Mouse (Mus musculus) hindbrain, embryonic 11.5 days (tissue): ENCODE measurements around the gene Nhlrc2. TPM values are rescaled to one million over a fixed set of nuclear protein-coding genes. Genes with fewer than 3 reads are reported as not detected.
"Not testable (repeated sequence)": the region's sequence is repeated elsewhere in the genome, so short reads cannot be mapped to it uniquely, and the experiment has no call there.

ENCODE experiments used
- ATAC-seq: fragments of 200-750 bp; cut with Nextera tagmentation; 2 replicates; pipeline ENCODE4 v1.8.0; 2017; ENCODE audit warnings: mild to moderate bottlenecking, moderate TSS enrichment, moderate library complexity; ENCODE audit not compliant: low FRiP score
- DNase-seq: peaks from one replicate; pipeline ENCODE4 v3.0.0-alpha.2; 2015; ENCODE audit warnings: low spot score
- H3K27ac ChIP-seq: fragments of 300-500 bp; sonication (generic); 2 replicates; pipeline ENCODE4 v1.5.1; 2014; ENCODE audit warnings: mild to moderate bottlenecking, low read depth, low read length
- H3K27me3 ChIP-seq: fragments of 300-500 bp; sonication (generic); 2 replicates; pipeline ENCODE4 v1.6.1; 2014; ENCODE audit warnings: mild to moderate bottlenecking, low read length, moderate library complexity, mixed read lengths; ENCODE audit not compliant: control insufficient read depth, insufficient read depth
- H3K36me3 ChIP-seq: fragments of 300-500 bp; sonication (generic); 2 replicates; pipeline ENCODE4 v1.6.1; 2014; ENCODE audit warnings: mild to moderate bottlenecking, low read length, moderate library complexity, mixed read lengths; ENCODE audit not compliant: control insufficient read depth, insufficient read depth
- H3K4me1 ChIP-seq: fragments of 300-500 bp; sonication (generic); replicated peaks from 2 replicates; pipeline ENCODE4 v1.6.1; 2014; ENCODE audit warnings: low read length, mixed read lengths; ENCODE audit not compliant: control insufficient read depth, insufficient read depth
- H3K4me2 ChIP-seq: fragments of 300-500 bp; sonication (generic); replicated peaks from 2 replicates; pipeline ENCODE4 v1.6.1; 2014; ENCODE audit warnings: mild to moderate bottlenecking, low read depth, low read length
- H3K4me3 ChIP-seq: fragments of 300-500 bp; sonication (generic); 2 replicates; pipeline ENCODE4 v1.5.1; 2014; ENCODE audit warnings: low read depth, low read length
- H3K9ac ChIP-seq: fragments of 300-500 bp; sonication (generic); 2 replicates; pipeline ENCODE4 v1.6.1; 2014; ENCODE audit warnings: low read depth, low read length
- H3K9me3 ChIP-seq: fragments of 300-500 bp; sonication (generic); 2 replicates; pipeline ENCODE4 v1.6.1; 2016; ENCODE audit warnings: low read length; ENCODE audit not compliant: control insufficient read depth
- WGBS: fragments of 180-500 bp; shearing (Covaris S2); extraction: QIAGEN DNeasy Blood & Tissue Kit; methylation state at CpG from one replicate; pipeline ENCODE4 v1.1.7; 2014; 5-methylcytosine and 5-hydroxymethylcytosine counted together
- polyA plus RNA-seq: library from polyadenylated mRNA; unstranded; fragments of >200 nt; fragmentation: Nextera tagmentation; extraction: Ambion mirVana; gene quantifications from 2 replicates; pipeline ENCODE4 v1.2.1, GENCODE M21; 2014

The Nhlrc2 gene
- polyA plus RNA-seq, result 12.9 and 14.4 TPM in 2 replicates

- Histone ChIP-seq H3K27me3 (no peaks in the 10 kb centered on the region), H3K4me2 (peak within 1 kb of the TSS; percentile 64), H3K9ac (peak within 1 kb of the TSS; percentile 95), H3K4me3 (peak within 1 kb of the TSS; percentile 78), H3K27ac (peak within 1 kb of the TSS; percentile 89), H3K36me3 (0 out of 2 replicates have a peak, but pooled peaks cover 5% of the 10 kb centered on the region), H3K9me3 (no peaks in the 10 kb centered on the region), H3K4me1 (peaks cover 3% of the 10 kb centered on the region)
- ATAC-seq (peak; percentile 89), DNase-seq (peak; percentile 89)
- WGBS, result under 1% methylated on average over 65 of the region's 69 CpGs
Measured at GRCm38 (mm10) chr19:56548230-56549032, at the start of gene Nhlrc2. Gene Nhlrc2, plus strand, starts transcription at chr19:56548261.

GRCm38 (mm10) chr19:56503069-56503468 is 45.0 kb upstream of the Nhlrc2 start:
- not testable (repeated sequence) for DNase-seq, H3K9ac ChIP-seq, H3K9me3 ChIP-seq, H3K27ac ChIP-seq, H3K4me3 ChIP-seq, H3K4me1 ChIP-seq, ATAC-seq, H3K36me3 ChIP-seq, H3K27me3 ChIP-seq, H3K4me2 ChIP-seq
- WGBS, result no CpG with 5 or more reads among the region's 5 CpGs

DNA sequence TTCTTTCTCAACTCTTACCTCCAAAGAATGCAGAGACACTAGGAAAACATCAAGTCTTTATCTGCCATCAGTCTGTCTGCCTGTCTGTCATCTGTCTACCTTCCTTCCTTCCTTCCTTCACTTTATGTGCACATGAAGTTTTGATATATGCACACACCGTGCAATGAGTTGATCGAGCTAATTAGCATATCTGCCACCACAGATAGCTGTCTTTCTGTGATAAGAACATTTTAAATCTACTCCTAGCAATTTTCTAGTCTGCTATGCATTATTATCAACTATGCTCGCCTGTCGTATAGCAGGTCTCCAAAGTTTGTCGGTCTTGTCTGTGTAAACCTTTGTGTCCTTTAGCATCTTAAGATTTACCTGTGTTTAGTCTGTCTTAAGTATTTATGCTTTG is 44.5 kb upstream of the Nhlrc2 start:
- not testable (repeated sequence) for H3K4me3 ChIP-seq, H3K4me1 ChIP-seq, H3K27me3 ChIP-seq, H3K36me3 ChIP-seq, H3K4me2 ChIP-seq, DNase-seq, H3K27ac ChIP-seq, H3K9ac ChIP-seq, ATAC-seq, H3K9me3 ChIP-seq
- no CpG with 5 or more reads among the region's 5 CpGs for WGBS

DNA sequence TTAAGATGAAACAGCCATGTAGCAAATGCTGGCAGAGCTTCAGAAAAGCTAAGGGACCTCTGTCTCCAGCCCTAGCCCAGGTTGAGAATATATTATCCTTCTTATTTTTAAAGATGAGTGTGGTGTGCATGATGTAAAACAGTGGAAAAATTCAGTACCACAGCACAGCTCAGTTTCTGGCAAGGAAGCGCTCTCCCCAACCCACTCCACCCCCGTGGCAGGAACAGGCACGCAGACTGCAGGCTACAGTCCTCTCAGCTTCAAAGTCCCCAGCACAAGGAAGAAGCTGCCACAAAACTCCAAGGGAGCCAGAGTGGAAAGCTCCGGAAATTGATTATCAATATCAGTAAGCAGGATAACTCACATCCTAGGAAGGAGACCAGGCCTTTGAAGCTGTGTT is 36.9 kb upstream of the Nhlrc2 start:
- H3K9ac ChIP-seq, H3K4me3 ChIP-seq, H3K27ac ChIP-seq, H3K36me3 ChIP-seq, ATAC-seq, H3K4me2 ChIP-seq, H3K27me3 ChIP-seq, H3K9me3 ChIP-seq, H3K4me1 ChIP-seq, DNase-seq: not testable (repeated sequence)
- no CpG with 5 or more reads among the region's 4 CpGs for WGBS

DNA sequence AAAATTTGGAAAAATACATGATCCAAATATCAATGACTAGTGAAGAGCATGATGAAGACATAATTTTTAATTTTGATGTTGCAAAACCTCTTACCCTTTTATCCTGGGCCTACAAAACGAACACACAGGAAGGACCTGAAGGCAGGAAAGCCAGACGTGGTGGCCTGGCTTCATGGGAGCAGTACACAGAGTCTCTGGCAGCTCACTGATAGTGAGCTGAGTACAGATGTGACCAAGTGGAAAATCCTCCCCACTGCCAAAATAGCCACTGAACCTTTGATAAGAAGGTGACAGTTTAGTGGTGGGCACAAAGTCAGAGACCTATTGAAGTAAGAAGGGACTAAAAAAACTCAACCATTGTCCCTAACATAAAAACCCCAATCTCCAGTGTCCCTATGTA is 34.5 kb upstream of the Nhlrc2 start:
- DNase-seq, ATAC-seq, H3K36me3 ChIP-seq, H3K27ac ChIP-seq, H3K4me2 ChIP-seq, H3K4me3 ChIP-seq, H3K9ac ChIP-seq, H3K4me1 ChIP-seq, H3K27me3 ChIP-seq, H3K9me3 ChIP-seq: not testable (repeated sequence)
- no CpG with 5 or more reads among the region's 2 CpGs for WGBS

GRCm38 (mm10) chr19:56519408-56519807 is 28.7 kb upstream of the Nhlrc2 start:
- not testable (repeated sequence) for H3K27ac ChIP-seq, H3K9me3 ChIP-seq, H3K4me3 ChIP-seq, H3K4me2 ChIP-seq, DNase-seq, ATAC-seq, H3K4me1 ChIP-seq, H3K9ac ChIP-seq, H3K27me3 ChIP-seq, H3K36me3 ChIP-seq
- no CpG with 5 or more reads among the region's 7 CpGs for WGBS

DNA sequence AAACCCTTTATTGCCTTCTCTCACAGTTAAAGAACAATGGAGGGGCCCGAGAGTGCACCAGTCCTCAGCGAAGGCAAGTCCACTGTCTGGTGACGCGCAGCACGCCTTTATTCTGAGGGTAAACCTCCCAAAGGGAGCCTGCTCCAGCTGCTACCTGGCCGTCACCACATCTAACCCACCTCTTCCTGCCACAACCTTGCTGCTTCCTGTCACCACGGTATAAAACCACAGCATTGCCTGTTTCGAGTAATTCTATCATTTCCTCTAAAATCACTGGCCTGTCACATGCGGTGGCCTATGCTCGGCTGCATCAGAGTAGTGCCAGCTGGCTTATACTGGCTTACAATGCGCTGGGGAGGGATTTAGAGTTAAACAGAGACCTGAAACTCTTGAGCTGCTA is 17.5 kb upstream of the Nhlrc2 start:
- not testable (repeated sequence) for H3K9me3 ChIP-seq, H3K27ac ChIP-seq, H3K27me3 ChIP-seq, H3K9ac ChIP-seq, ATAC-seq, H3K4me3 ChIP-seq, H3K36me3 ChIP-seq, DNase-seq, H3K4me2 ChIP-seq, H3K4me1 ChIP-seq
- no CpG with 5 or more reads among the region's 11 CpGs for WGBS

DNA sequence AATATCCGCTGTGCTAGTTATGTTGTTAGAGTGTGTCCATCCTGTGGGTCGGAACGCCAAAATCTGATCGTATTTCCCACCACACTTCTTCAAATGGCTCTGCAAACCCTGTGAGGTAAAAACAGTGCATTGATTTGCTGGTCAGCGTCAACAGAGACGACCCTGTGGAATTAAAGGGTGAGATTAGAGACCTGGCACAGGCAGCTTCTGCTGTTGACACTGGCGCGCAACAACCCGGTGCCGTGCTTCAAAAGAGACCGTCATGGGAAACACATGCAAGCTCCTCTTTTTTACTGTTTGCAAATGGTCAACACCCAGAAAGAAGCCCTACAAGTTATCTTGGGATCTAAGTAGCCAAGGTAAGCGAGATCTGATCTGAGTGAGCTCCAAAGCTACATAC is 16.8 kb upstream of the Nhlrc2 start:
- ATAC-seq (no peak), DNase-seq (no peak)
- H3K9ac ChIP-seq, result no peak overlapping the region
- H3K4me2 ChIP-seq, result no peak overlapping the region
- no peak overlapping the region for H3K4me3 ChIP-seq
- no peaks in the 10 kb centered on the region for H3K9me3 ChIP-seq
- 93% methylated on average over 12 of the region's 12 CpGs for WGBS
- H3K27me3 ChIP-seq, result no peaks in the 10 kb centered on the region
- no peak overlapping the region for H3K27ac ChIP-seq
- H3K4me1 ChIP-seq, result no peaks in the 10 kb centered on the region
- H3K36me3 ChIP-seq, result no peaks in the 10 kb centered on the region
